Mouse (Mus musculus) intestine, postnatal 0 days (tissue): ENCODE data around the gene Hsd3b1. TPM values are rescaled to one million over a fixed set of nuclear protein-coding genes. Genes with fewer than 3 reads are reported as not detected.
"Not testable (repeated sequence)": the region's sequence is repeated elsewhere in the genome, so short reads cannot be mapped to it uniquely, and the experiment has no call there.

Experiments used
- ATAC-seq: fragments of 200-750 bp; cut with Nextera tagmentation; 2 replicates; pipeline ENCODE4 v1.8.0; 2017; ENCODE audit warnings: mild to moderate bottlenecking, moderate TSS enrichment, moderate library complexity
- H3K27ac ChIP-seq: fragments of 300-500 bp; sonication (generic); 2 replicates; pipeline ENCODE4 v1.5.1; 2014; ENCODE audit warnings: mild to moderate bottlenecking, low read depth, low read length, moderate library complexity
- H3K27me3 ChIP-seq: fragments of 300-500 bp; sonication (generic); replicated peaks from 2 replicates; pipeline ENCODE4 v1.6.1; 2014; ENCODE audit warnings: low read length, mixed read lengths; ENCODE audit not compliant: control insufficient read depth, insufficient read depth
- H3K36me3 ChIP-seq: fragments of 300-500 bp; sonication (generic); 2 replicates; pipeline ENCODE4 v1.6.1; 2014; ENCODE audit warnings: mild to moderate bottlenecking, moderate library complexity; ENCODE audit not compliant: control insufficient read depth, insufficient read depth
- H3K4me1 ChIP-seq: fragments of 300-500 bp; sonication (generic); replicated peaks from 2 replicates; pipeline ENCODE4 v1.6.1; 2014; ENCODE audit warnings: antibody characterized with exemption, low read length, mixed read lengths; ENCODE audit not compliant: control insufficient read depth, insufficient read depth
- H3K4me2 ChIP-seq: fragments of 300-500 bp; sonication (generic); replicated peaks from 2 replicates; pipeline ENCODE4 v1.6.1; 2014; ENCODE audit warnings: low read depth, mild to moderate bottlenecking, moderate library complexity
- H3K4me3 ChIP-seq: fragments of 300-500 bp; sonication (generic); 2 replicates; pipeline ENCODE4 v1.5.1; 2014; ENCODE audit warnings: low read depth, low read length
- H3K9ac ChIP-seq: fragments of 300-500 bp; sonication (generic); 2 replicates; pipeline ENCODE4 v1.6.1; 2014; ENCODE audit warnings: mild to moderate bottlenecking, low read depth, low read length
- H3K9me3 ChIP-seq: fragments of 300-500 bp; sonication (generic); 2 replicates; pipeline ENCODE4 v1.6.1; 2016; ENCODE audit warnings: mixed run types; ENCODE audit not compliant: control insufficient read depth
- CTCF ChIP-seq: sonication (generic); IDR thresholded peaks from 2 replicates; pipeline ENCODE4 v1.5.1; 2016; ENCODE audit warnings: low read depth, mild to moderate bottlenecking, control low read depth, antibody characterized with exemption, moderate library complexity
- WGBS: fragments of 180-500 bp; shearing (Covaris S2); extraction: QIAGEN DNeasy Blood & Tissue Kit; methylation state at CpG from one replicate; pipeline ENCODE4 v1.1.7; 2014; 5-methylcytosine and 5-hydroxymethylcytosine counted together
- polyA plus RNA-seq: library from polyadenylated mRNA; unstranded; fragments of >200 nt; fragmentation: Nextera tagmentation; extraction: Ambion mirVana; gene quantifications from 2 replicates; pipeline ENCODE4 v1.2.1, GENCODE M21; 2015

Hsd3b1 gene
- polyA plus RNA-seq, 1 experiment from 2014 or later: 0.42 TPM

- Histone ChIP-seq H3K9me3 (no peaks in the 10 kb centered on the region), H3K9ac (no peak overlapping the region), H3K36me3 (no peaks in the 10 kb centered on the region), H3K4me1 (0 out of 2 replicates have a peak, but pooled peaks cover 12% of the 10 kb centered on the region), H3K4me2 (no peak overlapping the region), H3K4me3 (no peak overlapping the region), H3K27me3 (no peaks in the 10 kb centered on the region), H3K27ac (no peak overlapping the region)
- peak; percentile 66 for ATAC-seq
- WGBS: 13% methylated on average over 1 of the region's 1 CpGs
- TF ChIP-seq CTCF: no peak
These were observed 5.9 kb downstream of the Hsd3b1 start for GRCm38 (mm10) chr3:98853685-98854084.

- no peak for ATAC-seq
- Histone ChIP-seq H3K4me3 (no peak overlapping the region), H3K4me1 (0 out of 2 replicates have a peak, but pooled peaks cover 12% of the 10 kb centered on the region), H3K9me3 (no peaks in the 10 kb centered on the region), H3K9ac (no peak overlapping the region), H3K4me2 (no peak overlapping the region), H3K27me3 (no peaks in the 10 kb centered on the region), H3K36me3 (no peaks in the 10 kb centered on the region), H3K27ac (no peak overlapping the region)
- WGBS: 87% methylated on average over 3 of the region's 3 CpGs
- no peak for TF ChIP-seq CTCF
These were observed 6.5 kb downstream of the Hsd3b1 start for GRCm38 (mm10) chr3:98853051-98853450.

- ATAC-seq: no peak
- H3K27ac ChIP-seq: no peak overlapping the region
- H3K36me3 ChIP-seq: no peaks in the 10 kb centered on the region
- no peak overlapping the region for H3K4me3 ChIP-seq
- H3K9me3 ChIP-seq: no peaks in the 10 kb centered on the region
- TF ChIP-seq CTCF: no peak
- no peak overlapping the region for H3K9ac ChIP-seq
- no peak overlapping the region for H3K4me2 ChIP-seq
- H3K4me1 ChIP-seq: 0 out of 2 replicates have a peak, but pooled peaks cover 12% of the 10 kb centered on the region
- WGBS: 82% methylated on average over 6 of the region's 6 CpGs
- H3K27me3 ChIP-seq: no peaks in the 10 kb centered on the region
These were observed 7.0 kb downstream of the Hsd3b1 start for GRCm38 (mm10) chr3:98852631-98853030.

DNA sequence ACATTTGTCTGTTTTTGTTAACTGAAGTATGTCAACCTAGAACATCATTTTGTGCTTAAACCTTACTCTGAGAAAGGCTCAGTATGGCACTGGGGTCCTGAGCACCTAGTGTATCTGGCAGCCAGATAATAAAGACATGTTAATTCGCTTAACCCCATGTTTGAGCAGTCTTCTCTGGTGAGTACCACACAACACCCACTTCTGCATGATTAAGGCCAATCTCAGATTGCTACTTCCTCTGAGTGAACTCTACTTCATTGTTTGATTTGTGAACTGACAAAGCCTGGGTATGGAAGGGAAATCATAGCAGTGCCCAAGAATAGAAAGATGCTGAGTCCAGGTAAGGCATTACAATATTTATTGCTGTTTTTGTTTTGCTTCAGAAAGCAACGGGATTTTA, 7.7 kb downstream of the Hsd3b1 start:
- no peak overlapping the region for H3K27ac ChIP-seq
- no peak overlapping the region for H3K9ac ChIP-seq
- H3K4me3 ChIP-seq: no peak overlapping the region
- ATAC-seq: no peak
- 0 out of 2 replicates have a peak, but pooled peaks cover 12% of the 10 kb centered on the region for H3K4me1 ChIP-seq
- H3K9me3 ChIP-seq: no peaks in the 10 kb centered on the region
- no peaks in the 10 kb centered on the region for H3K36me3 ChIP-seq
- no peak overlapping the region for H3K4me2 ChIP-seq
- no peaks in the 10 kb centered on the region for H3K27me3 ChIP-seq
- TF ChIP-seq CTCF: no peak
- WGBS: 74% methylated on average over 2 of the region's 2 CpGs

GRCm38 (mm10) chr3:98850262-98850661, 9.3 kb downstream of the Hsd3b1 start:
- ATAC-seq: no peak
- H3K9me3 ChIP-seq: no peaks in the 10 kb centered on the region
- no peak overlapping the region for H3K9ac ChIP-seq
- H3K27me3 ChIP-seq: no peaks in the 10 kb centered on the region
- H3K4me2 ChIP-seq: no peak overlapping the region
- H3K27ac ChIP-seq: no peak overlapping the region
- 77% methylated on average over 5 of the region's 5 CpGs for WGBS
- no peaks in the 10 kb centered on the region for H3K36me3 ChIP-seq
- no peak for TF ChIP-seq CTCF
- H3K4me1 ChIP-seq: 0 out of 2 replicates have a peak, but pooled peaks cover 10% of the 10 kb centered on the region
- H3K4me3 ChIP-seq: no peak overlapping the region

DNA sequence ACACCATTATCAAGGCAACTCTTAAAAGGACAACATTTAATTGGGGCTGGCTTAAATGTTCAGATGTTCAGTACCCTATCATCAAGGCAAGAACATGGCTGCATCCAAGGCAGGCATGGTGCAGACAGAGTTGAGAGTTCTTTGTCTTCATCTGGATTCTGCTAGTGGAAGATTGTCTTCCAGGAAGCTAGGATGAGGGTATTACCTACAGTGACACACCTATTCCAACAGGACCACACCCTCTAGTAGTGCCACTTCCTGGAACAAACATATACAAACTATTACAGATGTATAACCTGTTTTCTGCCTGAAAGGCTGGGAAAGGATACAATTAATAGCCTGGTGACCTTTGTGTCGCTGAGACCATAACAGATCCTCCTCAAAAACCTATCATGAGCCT, 10.7 kb downstream of the Hsd3b1 start:
- H3K9me3 ChIP-seq: no peaks in the 10 kb centered on the region
- 74% methylated on average over 1 of the region's 1 CpGs for WGBS
- TF ChIP-seq CTCF: no peak
- no peaks in the 10 kb centered on the region for H3K27me3 ChIP-seq
- H3K9ac ChIP-seq: no peak overlapping the region
- ATAC-seq: peak; percentile 49
- no peaks in the 10 kb centered on the region for H3K4me1 ChIP-seq
- H3K4me3 ChIP-seq: no peak overlapping the region
- H3K36me3 ChIP-seq: no peaks in the 10 kb centered on the region
- H3K4me2 ChIP-seq: no peak overlapping the region
- H3K27ac ChIP-seq: no peak overlapping the region

DNA sequence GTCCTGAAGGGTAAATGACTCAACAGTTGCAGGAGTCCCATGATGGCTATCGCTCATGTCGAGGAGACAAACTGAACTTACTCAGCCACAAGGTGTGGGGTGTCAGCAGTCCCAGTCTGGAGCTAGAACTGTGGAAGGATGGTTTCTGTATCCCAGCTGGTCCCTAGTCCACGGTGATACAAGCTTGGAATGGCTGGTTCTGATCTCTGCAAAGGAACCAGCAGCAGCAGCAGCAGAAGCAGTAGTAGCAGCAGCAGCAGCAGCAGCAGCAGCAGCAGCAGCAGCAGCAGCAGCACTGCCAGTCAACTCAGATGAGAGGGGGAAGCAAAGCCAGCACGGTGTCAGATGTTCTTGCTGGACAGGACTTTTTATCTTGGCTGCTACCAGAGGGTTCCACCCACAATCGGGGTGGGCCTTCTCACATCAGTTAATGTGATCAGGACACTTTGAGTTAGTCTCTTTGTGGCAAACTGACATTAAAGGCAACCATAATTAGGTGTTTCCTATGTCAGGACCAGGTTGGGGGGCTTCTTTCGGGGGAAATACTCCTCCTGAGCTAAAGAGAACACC, 45.4 kb downstream of the Hsd3b1 start, which contains the start of gene Hsd3b6:
Hsd3b6 (minus strand) TSS at position 343 of the 570 bp plus-strand sequence.
- ATAC-seq: no peak
- 68% methylated on average over 6 of the region's 6 CpGs for WGBS
- H3K9ac ChIP-seq: no peak within 1 kb of the TSS

GRCm38 (mm10) chr3:98812653-98813052, 46.9 kb downstream of the Hsd3b1 start:
- H3K27ac ChIP-seq, ATAC-seq, H3K4me1 ChIP-seq, H3K4me2 ChIP-seq, H3K4me3 ChIP-seq, H3K27me3 ChIP-seq, H3K9ac ChIP-seq, H3K36me3 ChIP-seq, H3K9me3 ChIP-seq: not testable (repeated sequence)
- WGBS: 68% methylated on average over 6 of the region's 6 CpGs

More for the DNA sequence above, 45.4 kb downstream of the Hsd3b1 start, which contains the start of gene Hsd3b6:
- Histone ChIP-seq H3K4me1 (no peaks in the 10 kb centered on the region), H3K27ac (no peak within 1 kb of the TSS), H3K4me3 (no peak within 1 kb of the TSS), H3K27me3 (no peaks in the 10 kb centered on the region), H3K9me3 (no peaks in the 10 kb centered on the region), H3K4me2 (no peak within 1 kb of the TSS), H3K36me3 (no peaks in the 10 kb centered on the region)
- no peak for TF ChIP-seq CTCF
